Mouse (Mus musculus) embryonic facial prominence, embryonic 14.5 days (tissue): ENCODE measurements at regions not wholly inside any gene's neighbourhood (a gene's known extent, or its start where the extent isn't known, plus 50 kb on each side); places are given as distances from the start of the nearest gene placed in this dataset.

ENCODE experiments used
- ATAC-seq: fragments of 200-750 bp; cut with Nextera tagmentation; 2 replicates; pipeline ENCODE4 v1.8.0; 2017; ENCODE audit warnings: low read depth, moderate number of reproducible peaks, moderate TSS enrichment
- DNase-seq: peaks from one replicate; pipeline ENCODE4 v3.0.0-alpha.2; 2015; ENCODE audit warnings: low spot score
- H3K27ac ChIP-seq: fragments of 300-500 bp; sonication (generic); replicated peaks from 2 replicates; pipeline ENCODE4 v1.5.1; 2014; ENCODE audit warnings: low read depth, mild to moderate bottlenecking, low read length, moderate library complexity
- H3K27me3 ChIP-seq: fragments of 300-500 bp; sonication (generic); replicated peaks from 2 replicates; pipeline ENCODE4 v1.6.1; 2014; ENCODE audit warnings: low read length; ENCODE audit not compliant: control insufficient read depth, insufficient read depth
- H3K36me3 ChIP-seq: fragments of 300-500 bp; sonication (generic); 2 replicates; pipeline ENCODE4 v1.6.1; 2014; ENCODE audit warnings: low read length, mixed read lengths; ENCODE audit not compliant: control insufficient read depth, insufficient read depth
- H3K4me1 ChIP-seq: fragments of 300-500 bp; sonication (generic); 2 replicates; pipeline ENCODE4 v1.6.1; 2014; ENCODE audit warnings: antibody characterized with exemption, low read length; ENCODE audit not compliant: control insufficient read depth, insufficient read depth
- H3K4me2 ChIP-seq: fragments of 300-500 bp; sonication (generic); 2 replicates; pipeline ENCODE4 v1.6.1; 2014; ENCODE audit warnings: low read depth, mild to moderate bottlenecking, low read length, moderate library complexity, mixed read lengths
- H3K4me3 ChIP-seq: fragments of 300-500 bp; sonication (generic); 2 replicates; pipeline ENCODE4 v1.5.1; 2014; ENCODE audit warnings: low read depth, mild to moderate bottlenecking, low read length
- H3K9ac ChIP-seq: fragments of 300-500 bp; sonication (generic); 2 replicates; pipeline ENCODE4 v1.6.1; 2014; ENCODE audit warnings: low read depth, mild to moderate bottlenecking, low read length, moderate library complexity, mixed read lengths
- H3K9me3 ChIP-seq: fragments of 300-500 bp; sonication (generic); 2 replicates; pipeline ENCODE4 v1.6.1; 2016; ENCODE audit warnings: low read length; ENCODE audit not compliant: control insufficient read depth
- WGBS: fragments of 180-500 bp; shearing (Covaris S2); extraction: QIAGEN DNeasy Blood & Tissue Kit; methylation state at CpG from one replicate; pipeline ENCODE4 v1.1.7; 2014; 5-methylcytosine and 5-hydroxymethylcytosine counted together

DNA sequence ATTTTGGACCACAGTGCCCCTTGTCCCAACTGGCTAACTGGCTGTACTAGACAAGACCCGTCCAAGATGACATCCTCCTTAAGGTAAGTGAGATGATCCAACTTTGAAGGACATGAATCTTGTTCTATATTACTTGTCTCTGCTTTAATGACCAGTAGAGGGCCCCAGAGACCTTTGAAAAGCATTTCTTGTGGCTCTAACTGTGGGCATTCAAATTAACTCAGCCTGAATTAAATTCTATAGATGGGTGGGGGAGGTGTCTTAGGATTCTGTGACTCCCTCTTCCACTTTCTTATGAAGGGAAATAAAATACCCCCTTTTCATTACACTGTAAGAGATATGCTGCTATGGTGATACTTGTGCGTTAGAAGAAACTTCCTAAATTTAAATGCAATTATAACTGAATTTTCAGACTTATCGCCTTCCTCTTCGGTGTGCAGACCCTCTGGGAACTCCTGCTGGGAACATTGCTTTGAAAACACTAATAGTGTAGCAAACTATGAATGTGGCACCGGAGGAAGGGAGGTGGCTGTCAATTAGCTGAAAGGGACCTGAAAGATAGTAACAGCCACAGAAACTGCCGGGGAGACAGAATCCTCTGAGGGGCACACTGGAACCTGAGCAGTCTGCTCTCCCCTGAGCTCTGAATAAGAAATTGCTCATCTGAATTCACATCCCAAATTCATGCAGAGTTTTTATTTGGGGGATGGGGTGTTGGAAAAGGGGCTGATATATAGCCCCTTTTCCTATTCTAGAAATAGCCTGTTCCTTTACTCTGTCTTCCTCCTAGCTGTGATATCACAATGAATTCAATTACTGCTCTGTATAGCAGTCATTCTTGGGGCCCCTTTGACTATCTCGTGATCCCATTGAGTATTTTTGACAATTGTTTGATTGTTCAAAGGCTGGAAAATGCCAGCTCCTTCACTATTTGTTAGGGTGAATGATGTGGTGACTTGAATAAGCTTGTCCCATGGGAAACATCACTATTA, 179.9 kb upstream of the A1bg start:
- H3K36me3 ChIP-seq: no peaks in the 10 kb centered on the region
- no peaks in the 10 kb centered on the region for H3K9me3 ChIP-seq
- H3K27ac ChIP-seq: no peak overlapping the region
- ATAC-seq (0 out of 2 replicates have a peak, but pooled peaks have one; percentile 44), DNase-seq (peak; percentile 87)
- H3K27me3 ChIP-seq: no peaks in the 10 kb centered on the region
- no peak overlapping the region for H3K9ac ChIP-seq
- H3K4me2 ChIP-seq: no peak overlapping the region
- H3K4me1 ChIP-seq: no peaks in the 10 kb centered on the region
- WGBS: 25% methylated on average over 7 of the region's 7 CpGs
- H3K4me3 ChIP-seq: no peak overlapping the region

DNA sequence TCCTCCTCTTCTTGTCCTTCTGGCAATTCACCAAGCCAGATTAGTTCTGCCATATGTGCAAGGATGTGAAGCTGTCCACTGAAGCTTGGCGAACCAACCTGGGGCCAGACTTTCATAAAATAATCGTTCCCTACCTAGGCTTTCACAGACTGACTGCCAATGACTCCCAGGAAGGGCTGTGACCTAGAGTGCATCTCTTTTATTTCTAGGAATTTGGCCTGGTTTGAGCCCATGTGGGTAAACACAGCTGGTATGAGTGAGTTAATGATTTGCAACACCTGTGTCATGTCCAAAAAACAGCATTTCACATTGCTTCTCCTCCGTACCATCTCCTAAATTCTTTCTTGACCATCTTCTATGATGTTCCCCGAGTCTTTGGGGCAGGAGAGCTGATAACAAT, 178.0 kb upstream of the A1bg start:
- Histone ChIP-seq H3K27ac (no peak overlapping the region), H3K27me3 (no peaks in the 10 kb centered on the region), H3K9ac (no peak overlapping the region), H3K4me1 (no peaks in the 10 kb centered on the region), H3K36me3 (no peaks in the 10 kb centered on the region), H3K9me3 (no peaks in the 10 kb centered on the region), H3K4me3 (no peak overlapping the region), H3K4me2 (no peak overlapping the region)
- ATAC-seq: no peak
- DNase-seq: no peak
- WGBS: 64% methylated on average over 4 of the region's 4 CpGs

DNA sequence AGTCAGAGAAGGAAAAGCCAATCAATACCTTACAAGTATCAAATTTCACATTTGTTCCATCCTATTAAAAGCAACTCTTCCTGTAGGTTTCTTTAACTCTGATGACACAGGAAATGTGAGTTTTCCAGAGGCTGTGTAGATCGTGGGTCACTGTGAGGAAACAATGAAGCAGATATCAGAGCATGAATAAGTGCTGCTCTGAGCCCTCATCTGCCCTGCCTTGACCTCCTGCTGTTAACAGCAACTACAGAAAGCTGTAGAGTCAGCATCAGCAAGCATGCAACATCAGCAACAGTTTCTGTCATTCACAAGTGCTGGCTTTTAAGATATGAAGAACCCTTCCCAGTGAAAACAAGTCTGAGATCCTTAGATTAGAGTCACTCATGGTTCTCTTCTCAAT, 176.2 kb upstream of the A1bg start:
- DNase-seq: no peak
- no peak overlapping the region for H3K4me2 ChIP-seq
- 19% methylated on average over 1 of the region's 1 CpGs for WGBS
- H3K9me3 ChIP-seq: no peaks in the 10 kb centered on the region
- H3K27me3 ChIP-seq: no peaks in the 10 kb centered on the region
- no peaks in the 10 kb centered on the region for H3K36me3 ChIP-seq
- H3K9ac ChIP-seq: no peak overlapping the region
- H3K4me1 ChIP-seq: no peaks in the 10 kb centered on the region
- no peak overlapping the region for H3K27ac ChIP-seq
- no peak overlapping the region for H3K4me3 ChIP-seq
- no peak for ATAC-seq

DNA sequence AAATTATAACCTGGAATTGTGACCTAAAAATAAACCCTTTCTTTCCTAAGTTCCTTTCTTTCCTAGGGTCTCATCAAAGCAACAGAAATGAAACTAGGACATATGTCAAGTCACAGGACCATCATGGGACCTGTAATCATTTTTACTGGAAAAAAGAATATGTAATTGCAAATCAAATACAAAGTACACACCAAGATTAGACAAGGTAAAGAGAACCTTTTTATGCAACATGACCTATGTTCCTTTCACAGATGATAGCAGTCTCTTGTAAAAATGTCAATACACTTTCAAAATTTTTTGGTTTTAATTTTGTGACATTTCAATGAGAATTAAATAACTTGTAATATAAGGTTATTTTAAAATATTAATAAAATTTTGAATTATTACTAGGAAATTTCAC, 175.7 kb upstream of the A1bg start:
- Histone ChIP-seq H3K4me3 (no peak overlapping the region), H3K4me1 (no peaks in the 10 kb centered on the region), H3K27ac (no peak overlapping the region), H3K36me3 (no peaks in the 10 kb centered on the region), H3K9ac (no peak overlapping the region), H3K9me3 (no peaks in the 10 kb centered on the region), H3K27me3 (no peaks in the 10 kb centered on the region), H3K4me2 (no peak overlapping the region)
- DNase-seq: no peak
- ATAC-seq: no peak

DNA sequence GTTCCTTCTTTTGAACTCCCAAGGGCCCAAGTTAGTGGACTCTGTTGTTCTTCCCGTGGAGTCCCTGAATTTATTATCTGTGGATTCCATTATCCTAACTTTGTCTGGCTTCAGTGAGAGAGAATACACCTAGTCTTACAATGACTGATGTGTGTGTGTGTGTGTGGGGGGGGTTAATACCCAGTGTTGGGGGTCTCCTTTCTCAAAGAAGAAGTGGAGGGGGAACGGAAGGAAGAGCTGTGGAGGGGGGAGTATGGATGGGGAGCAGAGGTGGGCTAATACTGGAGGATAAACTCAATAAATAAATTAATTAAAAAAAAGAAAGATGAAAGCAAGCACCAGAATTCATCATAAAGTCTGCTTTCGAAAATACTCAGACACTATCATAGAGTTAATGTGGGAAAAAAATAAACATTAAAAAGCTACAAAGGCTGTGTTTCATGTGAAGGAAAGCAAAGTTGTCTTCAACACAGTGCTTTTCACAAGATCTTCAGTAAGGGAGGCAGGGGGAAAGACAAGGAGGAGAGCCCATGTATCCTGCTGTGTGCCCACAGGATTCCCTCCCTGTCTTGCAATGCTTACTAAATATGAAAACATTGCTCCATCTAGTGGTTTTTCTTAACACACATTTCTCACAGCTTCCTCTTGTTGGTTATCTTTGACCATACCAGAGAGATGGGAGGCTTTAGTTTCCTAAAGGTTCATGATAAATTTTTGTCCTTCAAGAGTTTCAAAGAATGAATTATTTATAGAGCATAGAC, 173.4 kb upstream of the A1bg start:
- ATAC-seq (no peak), DNase-seq (peak; percentile 87)
- WGBS: 69% methylated on average over 3 of the region's 3 CpGs
- H3K27ac ChIP-seq: no peak overlapping the region
- H3K27me3 ChIP-seq: no peaks in the 10 kb centered on the region
- no peak overlapping the region for H3K4me3 ChIP-seq
- no peaks in the 10 kb centered on the region for H3K36me3 ChIP-seq
- no peaks in the 10 kb centered on the region for H3K4me1 ChIP-seq
- no peaks in the 10 kb centered on the region for H3K9me3 ChIP-seq
- H3K9ac ChIP-seq: no peak overlapping the region
- no peak overlapping the region for H3K4me2 ChIP-seq

DNA sequence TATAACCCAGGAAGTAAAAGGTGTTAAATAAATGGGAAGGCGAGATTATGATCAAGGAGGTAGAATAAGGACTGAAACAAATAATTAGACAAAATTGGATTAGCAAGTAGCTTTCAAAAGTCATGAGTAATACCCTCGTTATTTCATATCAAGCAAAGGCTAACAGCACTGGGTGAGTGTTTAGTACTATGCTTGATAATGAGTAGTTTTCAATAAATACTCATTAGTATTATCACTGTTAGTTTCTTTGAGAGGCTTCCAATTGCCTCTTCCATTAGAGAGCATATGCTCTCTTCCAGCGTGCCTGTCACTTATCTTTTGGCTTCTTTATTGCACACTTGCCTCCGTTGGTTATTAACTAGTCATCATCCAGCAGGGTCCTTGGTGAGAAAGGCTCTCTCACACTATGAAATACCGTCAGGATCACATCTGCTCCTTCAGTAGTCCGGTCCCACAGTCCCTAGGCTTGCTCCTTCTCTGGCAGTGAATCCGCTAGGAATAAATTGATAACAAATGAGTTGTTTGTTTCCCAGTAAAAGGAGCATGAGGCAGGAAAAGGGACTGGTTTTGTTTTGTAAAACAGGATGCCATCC, 132.3 kb upstream of the A1bg start:
- Histone ChIP-seq H3K9ac (no peak overlapping the region), H3K9me3 (no peaks in the 10 kb centered on the region), H3K4me1 (no peaks in the 10 kb centered on the region), H3K4me2 (no peak overlapping the region), H3K4me3 (no peak overlapping the region), H3K27me3 (no peaks in the 10 kb centered on the region), H3K27ac (no peak overlapping the region), H3K36me3 (no peaks in the 10 kb centered on the region)
- no peak for DNase-seq
- 58% methylated on average over 7 of the region's 7 CpGs for WGBS
- no peak for ATAC-seq

DNA sequence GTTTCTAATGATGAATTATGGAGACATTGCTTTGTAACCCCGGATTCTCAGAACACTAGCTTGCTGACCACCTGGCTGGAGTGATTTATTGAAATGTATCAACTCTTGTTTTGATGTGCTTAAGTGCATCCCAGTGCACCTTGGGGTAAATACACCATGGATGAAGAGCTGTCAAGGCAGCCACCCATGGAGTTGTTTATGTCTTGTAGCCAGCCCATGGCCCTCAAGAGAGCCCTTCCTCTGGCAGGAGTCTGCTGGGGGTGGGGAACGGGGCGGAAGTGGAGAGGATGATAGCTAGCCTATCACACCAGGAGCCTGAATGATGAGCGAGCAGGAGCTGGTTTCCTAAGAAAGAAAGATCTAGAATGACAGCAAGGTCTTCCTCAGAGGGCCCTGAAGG, 128.6 kb upstream of the A1bg start:
- Histone ChIP-seq H3K4me3 (no peak overlapping the region), H3K4me1 (no peaks in the 10 kb centered on the region), H3K27ac (no peak overlapping the region), H3K36me3 (no peaks in the 10 kb centered on the region), H3K4me2 (no peak overlapping the region), H3K9me3 (no peaks in the 10 kb centered on the region), H3K9ac (no peak overlapping the region), H3K27me3 (no peaks in the 10 kb centered on the region)
- DNase-seq (no peak), ATAC-seq (no peak)
- 72% methylated on average over 4 of the region's 4 CpGs for WGBS

DNA sequence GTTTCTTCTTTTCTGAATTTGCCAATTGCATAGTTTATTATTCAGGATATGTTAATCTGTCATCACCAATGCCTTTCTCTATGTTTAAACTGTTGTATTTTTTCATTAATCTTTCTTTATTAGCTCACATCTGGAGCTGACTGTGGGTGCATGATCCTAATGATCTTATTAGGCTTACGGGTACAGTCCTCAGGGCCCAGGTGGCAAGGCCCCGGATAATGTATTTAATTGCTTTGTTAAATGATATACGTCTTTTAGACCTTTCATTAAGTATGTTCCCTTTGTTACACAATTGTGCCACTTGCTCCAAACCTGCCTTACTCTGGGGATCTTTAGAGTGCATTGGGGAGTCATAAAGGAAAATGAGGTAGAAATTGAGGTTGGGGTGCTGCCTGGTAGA, 86.7 kb upstream of the A1bg start:
- H3K4me1 ChIP-seq: no peaks in the 10 kb centered on the region
- no peak overlapping the region for H3K4me3 ChIP-seq
- DNase-seq: peak; percentile 1
- H3K9ac ChIP-seq: no peak overlapping the region
- WGBS: 75% methylated on average over 3 of the region's 3 CpGs
- H3K27me3 ChIP-seq: no peaks in the 10 kb centered on the region
- no peaks in the 10 kb centered on the region for H3K9me3 ChIP-seq
- H3K4me2 ChIP-seq: no peak overlapping the region
- H3K27ac ChIP-seq: no peak overlapping the region
- ATAC-seq: peak; percentile 82; the same call in 1 of the 2 replicates
- no peaks in the 10 kb centered on the region for H3K36me3 ChIP-seq
